Comparison of ENCODE assay signal across 21 mouse cellular contexts in genomic region chr12:5955564-5955963, GRCm38 (mm10).
A peak's percentile ranks its signal among the peaks of the same experiment; 100 is the strongest.
DNase-seq lines count a peak whose midpoint lies in the region; ATAC-seq and TF ChIP-seq lines count a peak whose summit lies in the region.
"Had no signal": no experiment of that assay in that cellular context is flagged by ENCODE, and none has a peak within 500 bp of the region (broad histone marks: within the 10 kb centered on the region; RNA-seq: fewer than 3 reads in every experiment).

No protein-coding gene starts in this region.

- H3K9ac ChIP-seq in kidney, embryonic 15.5 days = no peak overlapping the region
- H3K9ac ChIP-seq in forebrain, embryonic 15.5 days (replicated peaks) = no peak overlapping the region
- H3K9ac ChIP-seq: embryonic facial prominence, embryonic 13.5 days; forebrain, embryonic 13.5 days; hindbrain, embryonic 12.5 days had no signal

- no peaks in the 10 kb centered on the region for H3K4me1 ChIP-seq in kidney, adult 2 months (ENCODE audit: control insufficient read depth, insufficient read depth, low read length)
- 0 out of 2 replicates have a peak, but pooled peaks cover 2% of the 10 kb centered on the region for H3K4me1 ChIP-seq in kidney, embryonic 15.5 days
- H3K4me1 ChIP-seq in forebrain, embryonic 15.5 days = no peaks in the 10 kb centered on the region
- H3K4me1 ChIP-seq: embryonic facial prominence, embryonic 13.5 days; forebrain, embryonic 13.5 days; heart, embryonic 10.5 days; hindbrain, embryonic 12.5 days had no signal

- H3K9me3 ChIP-seq in kidney, embryonic 15.5 days (replicated peaks) = no peaks in the 10 kb centered on the region
- H3K9me3 ChIP-seq in forebrain, embryonic 15.5 days = no peaks in the 10 kb centered on the region
- H3K9me3 ChIP-seq: embryonic facial prominence, embryonic 13.5 days; forebrain, embryonic 13.5 days; heart, embryonic 10.5 days; hindbrain, embryonic 12.5 days had no signal

- no peaks in the 10 kb centered on the region for H3K36me3 ChIP-seq in kidney, adult 2 months (ENCODE audit: control insufficient read depth, insufficient read depth, low read length)
- no peaks in the 10 kb centered on the region for H3K36me3 ChIP-seq in kidney, embryonic 15.5 days
- no peaks in the 10 kb centered on the region for H3K36me3 ChIP-seq in forebrain, embryonic 15.5 days
- H3K36me3 ChIP-seq: embryonic facial prominence, embryonic 13.5 days; G1E; heart, embryonic 10.5 days; hindbrain, embryonic 12.5 days had no signal

- no peak overlapping the region for H3K27ac ChIP-seq in kidney, adult 2 months (ENCODE audit: insufficient read depth, low read depth, low read length)
- peak overlapping the region; percentile 71 for H3K27ac ChIP-seq in kidney, embryonic 15.5 days
- H3K27ac ChIP-seq in forebrain, embryonic 15.5 days (replicated peaks) = no peak overlapping the region
- H3K27ac ChIP-seq: embryonic facial prominence, embryonic 13.5 days; forebrain, embryonic 13.5 days; heart, embryonic 10.5 days; hindbrain, embryonic 12.5 days had no signal

- no peak overlapping the region for H3K4me3 ChIP-seq in kidney, adult 2 months (ENCODE audit: insufficient read depth, low read depth, low read length)
- no peak overlapping the region for H3K4me3 ChIP-seq in kidney, embryonic 15.5 days (replicated peaks)
- H3K4me3 ChIP-seq in forebrain, embryonic 15.5 days = no peak overlapping the region
- H3K4me3 ChIP-seq: embryonic facial prominence, embryonic 13.5 days; forebrain, embryonic 13.5 days; heart, embryonic 10.5 days; hindbrain, embryonic 12.5 days had no signal

- 35% methylated on average over 5 of the region's 5 CpGs for WGBS in kidney, adult 2 months
- 56% methylated on average over 5 of the region's 5 CpGs for WGBS in kidney, embryonic 15.5 days
- 30% methylated on average over 5 of the region's 5 CpGs for WGBS in forebrain, embryonic 15.5 days

- no peak for TF ChIP-seq POLR2A in kidney, adult 2 months (IDR thresholded peaks at IDR 0.05; ENCODE audit: low read depth, low read length)

- TF ChIP-seq CTCF in kidney, adult 2 months (conservative IDR thresholded peaks at IDR 0.05; ENCODE audit: insufficient read depth, insufficient read length, low read depth, low read length) = no peak

- peak; percentile 92 for ATAC-seq in kidney, embryonic 15.5 days (replicated peaks; ENCODE audit: low FRiP score)
- no peak for ATAC-seq in cerebellum, adult (ENCODE audit: insufficient number of reproducible peaks, low FRiP score, low TSS enrichment)
- ATAC-seq in forebrain, embryonic 15.5 days (replicated peaks) = no peak
- ATAC-seq: CD4-positive, CD25-positive, alpha-beta regulatory T cell, adult 4 months; forebrain, embryonic 13.5 days; hindbrain, embryonic 16.5 days had no signal

- no peaks in the 10 kb centered on the region for H3K27me3 ChIP-seq in kidney, adult 2 months (replicated peaks; ENCODE audit: control insufficient read depth, insufficient read depth, low read length)
- no peaks in the 10 kb centered on the region for H3K27me3 ChIP-seq in kidney, embryonic 15.5 days
- no peaks in the 10 kb centered on the region for H3K27me3 ChIP-seq in forebrain, embryonic 15.5 days
- H3K27me3 ChIP-seq: embryonic facial prominence, embryonic 13.5 days; forebrain, embryonic 13.5 days; hindbrain, embryonic 12.5 days had no signal

- H3K4me2 ChIP-seq in kidney, embryonic 15.5 days = no peak overlapping the region
- no peak overlapping the region for H3K4me2 ChIP-seq in forebrain, embryonic 15.5 days (replicated peaks)
- H3K4me2 ChIP-seq: embryonic facial prominence, embryonic 13.5 days; forebrain, embryonic 13.5 days; hindbrain, embryonic 12.5 days had no signal

- peak; percentile 45 for DNase-seq in kidney, adult 2 months
- no peak for DNase-seq in kidney, adult 11 months
- peak; percentile 13 for DNase-seq in kidney, postnatal 14 days
- no peak for DNase-seq in embryo, embryonic 9.5 days (ENCODE audit: extremely low spot score)
- DNase-seq: B cell, adult 2 months; cerebellum, adult 11-12 months; cerebellum, adult 9-10 months; cerebellum, postnatal 25 days; gastrocnemius, postnatal 36 days; heart, postnatal 10 days; heart, postnatal 4 days had no signal

Comparison
In these comparisons a context has a peak if more than half of its experiments do, and no peak if none do; other contexts are left out.
1. DNase-seq: peak in kidney, adult 2 months (single experiment) and kidney, postnatal 14 days (single experiment); none in kidney, adult 11 months (single experiment) and embryo, embryonic 9.5 days (single experiment).